Mouse (Mus musculus) lung, embryonic 14.5 days (tissue): ENCODE measurements around the gene Kctd13. TPM values are rescaled to one million over a fixed set of nuclear protein-coding genes. Genes with fewer than 3 reads are reported as not detected.
A peak's percentile ranks its signal among the peaks of the same experiment; 100 is the strongest.

Experiments
- ATAC-seq: fragments of 200-750 bp; cut with Nextera tagmentation; 2 replicates; pipeline ENCODE4 v1.8.0; 2017; ENCODE audit warnings: mild to moderate bottlenecking, moderate TSS enrichment, moderate library complexity; ENCODE audit not compliant: insufficient read depth
- DNase-seq: peaks from one replicate; pipeline ENCODE4 v3.0.0-alpha.2; 2015
- H3K27ac ChIP-seq: fragments of 300-500 bp; sonication (generic); 2 replicates; pipeline ENCODE4 v1.5.1; 2014; ENCODE audit warnings: low read depth, mild to moderate bottlenecking, moderate library complexity
- H3K27me3 ChIP-seq: fragments of 300-500 bp; sonication (generic); 2 replicates; pipeline ENCODE4 v1.6.1; 2014; ENCODE audit warnings: low read length, control low read depth; ENCODE audit not compliant: insufficient read depth
- H3K36me3 ChIP-seq: fragments of 300-500 bp; sonication (generic); 2 replicates; pipeline ENCODE4 v1.6.1; 2014; ENCODE audit warnings: control low read depth; ENCODE audit not compliant: insufficient read depth
- H3K4me1 ChIP-seq: fragments of 300-500 bp; sonication (generic); 2 replicates; pipeline ENCODE4 v1.6.1; 2014; ENCODE audit warnings: antibody characterized with exemption, control low read depth; ENCODE audit not compliant: insufficient read depth
- H3K4me2 ChIP-seq: fragments of 300-500 bp; sonication (generic); 2 replicates; pipeline ENCODE4 v1.6.1; 2014; ENCODE audit warnings: mild to moderate bottlenecking
- H3K4me3 ChIP-seq: fragments of 300-500 bp; sonication (generic); 2 replicates; pipeline ENCODE4 v1.5.1; 2014; ENCODE audit warnings: low read depth, low read length
- H3K9ac ChIP-seq: fragments of 300-500 bp; sonication (generic); 2 replicates; pipeline ENCODE4 v1.6.1; 2014
- H3K9me3 ChIP-seq: fragments of 300-500 bp; sonication (generic); 2 replicates; pipeline ENCODE4 v1.6.1; 2016; ENCODE audit warnings: low read depth, low read length, control low read depth
- CTCF ChIP-seq: IDR thresholded peaks from 2 replicates; pipeline ENCODE4 v1.5.1; 2016; ENCODE audit warnings: antibody characterized with exemption, low read depth
- WGBS: fragments of 180-500 bp; shearing (Covaris S2); extraction: QIAGEN DNeasy Blood & Tissue Kit; methylation state at CpG from one replicate; pipeline ENCODE4 v1.1.7; 2014; 5-methylcytosine and 5-hydroxymethylcytosine counted together
- polyA plus RNA-seq: library from polyadenylated mRNA; unstranded; fragments of >200 nt; fragmentation: Nextera tagmentation; extraction: Ambion mirVana; gene quantifications from 2 replicates; pipeline ENCODE4 v1.2.1, GENCODE M21; 2014

The Kctd13 gene
- polyA plus RNA-seq, 1 experiment from 2014 or later: 15.7 TPM

DNA sequence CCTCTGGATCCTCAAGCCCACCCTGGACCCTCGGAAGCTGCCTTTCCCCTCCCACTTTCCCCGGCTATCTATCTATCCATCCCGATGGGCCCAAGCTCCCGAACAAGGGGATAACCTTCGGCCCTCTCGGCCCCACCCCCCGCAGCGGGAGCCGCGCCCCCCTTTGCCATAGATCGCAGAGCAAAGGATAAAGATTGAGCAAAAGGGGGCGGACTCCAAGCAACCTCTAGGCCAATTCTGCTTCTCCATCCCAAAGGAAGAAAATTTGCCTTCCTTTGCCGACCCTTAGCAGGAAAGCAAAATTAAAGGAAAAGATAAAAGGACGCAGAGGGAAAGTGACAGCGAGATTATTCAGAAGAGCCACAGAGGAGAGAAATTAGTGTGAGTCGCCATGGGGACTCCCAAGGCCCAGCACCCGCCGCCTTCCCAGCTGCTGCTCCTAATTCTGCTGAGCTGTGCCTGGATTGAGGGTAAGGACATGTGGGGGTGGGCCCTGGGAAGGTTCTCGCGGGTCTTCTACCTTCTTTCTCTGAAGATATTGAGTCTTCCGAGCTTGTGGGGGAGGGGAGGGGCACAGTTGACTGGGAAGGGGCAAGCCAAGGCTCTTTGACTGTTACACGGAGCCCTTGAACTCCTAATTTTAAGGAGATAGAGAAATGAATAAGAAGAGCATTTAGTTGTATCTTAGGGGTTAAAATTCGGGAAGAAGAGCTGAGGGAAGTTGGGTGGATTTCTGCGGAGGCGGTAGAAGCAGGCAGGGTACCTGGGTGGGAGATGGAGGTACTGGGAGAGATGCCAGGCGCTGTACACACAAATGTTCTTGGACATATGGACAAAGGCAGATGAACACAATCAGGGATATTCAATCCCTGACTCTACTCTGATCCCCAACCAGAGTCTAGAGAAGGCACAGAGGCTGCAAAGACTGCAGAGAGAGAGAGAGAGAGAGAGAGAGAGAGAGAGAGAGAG, 22.3 kb downstream of the Kctd13 start:
- ATAC-seq: no peak
- Histone ChIP-seq H3K9ac (no peak overlapping the region), H3K4me3 (0 out of 2 replicates have a peak overlapping the region, but pooled peaks have one; percentile 11), H3K9me3 (no peaks in the 10 kb centered on the region), H3K4me2 (peak overlapping the region; percentile 89; the same call in 1 of the 2 replicates), H3K27me3 (peaks cover 33% of the 10 kb centered on the region), H3K27ac (no peak overlapping the region), H3K4me1 (no peaks in the 10 kb centered on the region), H3K36me3 (no peaks in the 10 kb centered on the region)
- WGBS: 7% methylated on average over 26 of the region's 26 CpGs
- no peak for TF ChIP-seq CTCF
- DNase-seq: no peak

DNA sequence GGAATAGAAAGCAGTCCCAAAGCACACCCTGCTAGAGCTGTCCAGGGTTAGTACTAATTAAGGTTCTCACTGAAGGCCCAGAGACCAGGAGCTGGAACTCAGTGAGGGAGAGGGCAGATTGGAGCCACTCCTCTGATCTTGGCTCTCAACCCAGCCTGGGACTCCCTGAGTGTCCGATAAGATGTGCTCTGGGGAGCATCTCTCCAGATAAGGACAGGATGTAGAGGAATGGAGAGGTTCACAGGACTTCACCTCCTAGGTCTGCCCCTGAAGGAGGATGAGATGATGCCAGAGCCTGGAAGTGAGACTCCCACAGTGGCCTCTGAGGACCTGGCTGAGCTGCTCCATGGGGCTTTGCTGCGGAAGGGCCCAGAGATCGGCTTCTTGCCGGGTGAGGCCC, 23.1 kb downstream of the Kctd13 start:
- Histone ChIP-seq H3K27ac (no peak overlapping the region), H3K4me3 (no peak overlapping the region), H3K9me3 (no peaks in the 10 kb centered on the region), H3K4me2 (no peak overlapping the region), H3K4me1 (no peaks in the 10 kb centered on the region), H3K27me3 (peaks cover 33% of the 10 kb centered on the region), H3K9ac (no peak overlapping the region), H3K36me3 (no peaks in the 10 kb centered on the region)
- WGBS: 25% methylated on average over 4 of the region's 4 CpGs
- TF ChIP-seq CTCF: no peak
- ATAC-seq (no peak), DNase-seq (no peak)

DNA sequence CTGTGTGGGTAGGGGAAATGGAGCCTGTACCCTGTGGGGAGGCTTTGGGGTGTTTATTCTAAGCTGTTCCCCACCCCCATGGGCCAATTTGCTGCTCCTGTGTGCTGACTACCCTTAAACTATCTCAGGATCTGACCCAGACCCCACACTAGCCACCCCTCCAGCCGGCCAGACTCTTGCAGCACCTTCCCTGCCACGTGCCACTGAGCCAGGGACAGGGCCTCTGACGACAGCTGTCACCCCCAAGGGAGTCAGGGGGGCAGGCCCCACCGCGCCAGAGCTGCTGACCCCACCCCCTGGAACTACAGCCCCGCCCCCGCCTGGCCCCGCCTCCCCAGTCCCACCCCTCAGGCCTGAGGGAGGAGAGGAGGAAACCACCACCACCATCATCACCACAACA, 24.0 kb downstream of the Kctd13 start:
- DNase-seq (no peak), ATAC-seq (no peak)
- H3K4me2 ChIP-seq: no peak overlapping the region

DNA sequence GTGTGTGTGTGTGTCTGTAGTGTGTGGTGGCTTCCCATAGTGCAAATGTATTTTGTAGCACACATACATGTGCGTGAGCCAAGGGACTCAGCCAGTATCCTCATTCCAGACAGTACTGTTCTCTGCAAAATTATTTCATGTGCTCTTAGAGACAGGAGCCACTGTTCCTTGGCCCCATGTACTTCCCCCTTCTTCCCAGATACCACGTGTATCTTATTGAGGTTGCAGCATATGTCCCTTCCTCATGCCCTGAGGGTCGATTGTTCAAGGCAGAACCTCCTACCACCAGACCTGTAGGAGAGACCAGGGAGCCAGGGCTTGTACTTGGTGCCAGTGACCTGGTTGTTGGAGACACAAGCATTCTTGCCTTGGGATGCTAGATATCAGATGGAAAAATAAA, 26.4 kb downstream of the Kctd13 start:
- no peak for ATAC-seq
- H3K9me3 ChIP-seq: no peaks in the 10 kb centered on the region
- no peaks in the 10 kb centered on the region for H3K36me3 ChIP-seq
- H3K4me3 ChIP-seq: no peak overlapping the region
- no peak for DNase-seq
- no peak overlapping the region for H3K27ac ChIP-seq
- no peak overlapping the region for H3K4me2 ChIP-seq
- no peak overlapping the region for H3K9ac ChIP-seq
- 52% methylated on average over 3 of the region's 3 CpGs for WGBS
- H3K4me1 ChIP-seq: no peaks in the 10 kb centered on the region
- no peak for TF ChIP-seq CTCF
- H3K27me3 ChIP-seq: peaks cover 30% of the 10 kb centered on the region

More for the DNA sequence above, 24.0 kb downstream of the Kctd13 start:
- Histone ChIP-seq H3K4me1 (no peaks in the 10 kb centered on the region), H3K9ac (no peak overlapping the region), H3K27me3 (peaks cover 33% of the 10 kb centered on the region), H3K9me3 (no peaks in the 10 kb centered on the region), H3K4me3 (no peak overlapping the region), H3K27ac (no peak overlapping the region), H3K36me3 (no peaks in the 10 kb centered on the region)
- under 1% methylated on average over 8 of the region's 8 CpGs for WGBS
- no peak for TF ChIP-seq CTCF

DNA sequence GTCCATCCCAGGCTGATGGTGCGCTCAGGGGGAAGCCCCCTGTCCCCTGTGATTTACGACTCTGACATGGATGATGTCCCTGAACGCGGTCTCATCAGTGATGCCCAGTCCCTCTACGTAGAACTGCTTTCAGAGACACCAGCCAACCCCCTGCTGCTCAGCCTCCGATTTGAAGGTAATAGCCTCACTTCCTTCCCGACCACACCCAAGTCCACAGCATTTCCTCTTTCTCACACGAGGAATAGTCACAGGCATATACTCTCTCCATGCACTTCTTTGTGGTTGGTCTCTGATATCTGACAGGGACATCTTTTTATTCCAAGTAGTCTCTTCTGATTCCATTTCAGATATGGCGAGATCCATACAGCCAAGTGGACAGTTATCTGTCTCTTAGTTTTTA, 31.1 kb downstream of the Kctd13 start:
- no peak for TF ChIP-seq CTCF
- no peaks in the 10 kb centered on the region for H3K4me1 ChIP-seq
- no peak for DNase-seq
- no peak for ATAC-seq
- no peaks in the 10 kb centered on the region for H3K36me3 ChIP-seq
- H3K27ac ChIP-seq: no peak overlapping the region
- H3K4me3 ChIP-seq: no peak overlapping the region
- no peaks in the 10 kb centered on the region for H3K9me3 ChIP-seq
- WGBS: 56% methylated on average over 9 of the region's 9 CpGs
- H3K9ac ChIP-seq: no peak overlapping the region
- peaks cover 22% of the 10 kb centered on the region for H3K27me3 ChIP-seq
- H3K4me2 ChIP-seq: no peak overlapping the region

DNA sequence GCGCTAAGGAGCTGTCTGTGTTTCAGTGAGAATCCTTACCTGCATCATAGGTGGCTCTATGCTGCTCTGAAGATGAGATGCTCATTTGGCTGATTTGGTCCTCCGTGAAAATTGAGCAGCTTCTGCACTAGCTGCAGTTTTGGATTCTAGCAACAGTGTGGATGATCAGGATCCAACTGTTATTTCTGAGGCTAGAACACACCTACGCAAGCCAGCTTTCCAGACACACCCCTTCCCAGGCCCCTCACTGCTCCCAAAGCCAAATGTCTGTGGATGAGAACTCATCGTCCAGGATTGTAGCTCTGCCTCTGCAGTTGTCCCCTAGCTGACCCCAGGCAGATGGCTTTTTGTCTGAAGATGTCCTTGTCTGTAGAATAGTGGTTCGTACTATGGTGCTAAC, 32.4 kb downstream of the Kctd13 start:
- Histone ChIP-seq H3K9ac (no peak overlapping the region), H3K4me1 (no peaks in the 10 kb centered on the region), H3K27ac (no peak overlapping the region), H3K36me3 (no peaks in the 10 kb centered on the region), H3K4me3 (no peak overlapping the region), H3K27me3 (peaks cover 22% of the 10 kb centered on the region), H3K9me3 (no peaks in the 10 kb centered on the region), H3K4me2 (no peak overlapping the region)
- no peak for TF ChIP-seq CTCF
- no peak for ATAC-seq
- 82% methylated on average over 5 of the region's 5 CpGs for WGBS
- no peak for DNase-seq

DNA sequence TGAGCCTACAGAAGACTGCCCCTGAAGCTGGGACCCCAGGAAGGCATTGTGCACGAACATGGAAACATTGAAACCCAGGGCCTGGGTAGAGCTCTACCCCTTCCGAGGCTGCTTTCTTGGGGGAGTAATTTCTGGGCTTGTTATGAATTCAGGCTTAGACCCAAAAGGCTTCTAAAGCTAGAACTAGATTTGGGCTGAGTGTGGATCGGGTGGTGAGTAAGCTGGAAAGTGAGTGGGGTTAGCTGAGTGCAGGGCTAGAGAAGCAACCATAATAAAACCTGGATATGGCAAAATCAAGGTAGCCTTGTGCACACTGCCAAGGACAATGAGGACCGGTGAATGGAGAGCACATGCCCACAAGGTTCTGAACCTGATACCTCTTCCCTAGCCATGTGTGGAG, 33.3 kb downstream of the Kctd13 start:
- H3K27me3 ChIP-seq: peaks cover 22% of the 10 kb centered on the region
- DNase-seq (no peak), ATAC-seq (no peak)
- no peak overlapping the region for H3K27ac ChIP-seq
- no peak for TF ChIP-seq CTCF
- no peak overlapping the region for H3K9ac ChIP-seq
- no peaks in the 10 kb centered on the region for H3K4me1 ChIP-seq
- H3K9me3 ChIP-seq: no peaks in the 10 kb centered on the region
- WGBS: 90% methylated on average over 4 of the region's 4 CpGs
- no peak overlapping the region for H3K4me3 ChIP-seq
- H3K4me2 ChIP-seq: no peak overlapping the region
- no peaks in the 10 kb centered on the region for H3K36me3 ChIP-seq
